Mouse (Mus musculus) WW6 (cell line): Measurements from ENCODE around the gene Fam171a2.
"Not testable (repeated sequence)": the region's sequence is repeated elsewhere in the genome, so short reads cannot be mapped to it uniquely, and the experiment has no call there.

Source experiments
- DNase-seq: peaks from one replicate; pipeline ENCODE4 v3.0.0-alpha.2; 2013; ENCODE audit warnings: low read depth, low spot score

Gene Fam171a2

GRCm38 (mm10) chr11:102394421-102395124 lies 52.9 kb downstream of the Fam171a2 start:
- no peak for DNase-seq

- DNase-seq = no peak
These were observed 53.6 kb downstream of the Fam171a2 start for GRCm38 (mm10) chr11:102393719-102394420.

- DNase-seq = peak; percentile 93
These were observed 54.2 kb downstream of the Fam171a2 start, which contains the start of gene Rundc3a for GRCm38 (mm10) chr11:102393238-102393634. Gene Rundc3a (plus strand): TSS chr11:102393403.

GRCm38 (mm10) chr11:102392441-102393237 lies 54.8 kb downstream of the Fam171a2 start:
- no peak for DNase-seq

GRCm38 (mm10) chr11:102389436-102389835 lies 58.0 kb downstream of the Fam171a2 start:
- DNase-seq = not testable (repeated sequence)
